In genomic region chr15:84365675-84366381, GRCm38 (mm10) we compare ENCODE assay signal across 11 mouse cellular contexts. TPM values are rescaled to one million over a fixed set of nuclear protein-coding genes. Genes with fewer than 3 reads are reported as not detected.
DNase-seq lines count a peak whose midpoint lies in the region; ATAC-seq and TF ChIP-seq lines count a peak whose summit lies in the region.
"Had no signal": no experiment of that assay in that cellular context is flagged by ENCODE, and none has a peak within 500 bp of the region (broad histone marks: within the 10 kb centered on the region; RNA-seq: fewer than 3 reads in every experiment).

No protein-coding gene starts in this region.

- no peaks in the 10 kb centered on the region for H3K27me3 ChIP-seq in kidney, postnatal 0 days (ENCODE audit: insufficient read depth, low read length)
- H3K27me3 ChIP-seq in embryonic facial prominence, embryonic 14.5 days (replicated peaks; ENCODE audit: control insufficient read depth, insufficient read depth, low read length) = no peaks in the 10 kb centered on the region
- no peaks in the 10 kb centered on the region for H3K27me3 ChIP-seq in intestine, embryonic 15.5 days (replicated peaks)
- H3K27me3 ChIP-seq: hindbrain, embryonic 15.5 days; liver, embryonic 12.5 days had no signal

- no peak overlapping the region for H3K27ac ChIP-seq in kidney, postnatal 0 days
- H3K27ac ChIP-seq in embryonic facial prominence, embryonic 14.5 days (replicated peaks; ENCODE audit: low read depth, low read length) = peak overlapping the region; percentile 8; the same call in 1 of the 2 replicates
- no peak overlapping the region for H3K27ac ChIP-seq in intestine, embryonic 15.5 days
- H3K27ac ChIP-seq: hindbrain, embryonic 15.5 days; liver, embryonic 12.5 days had no signal

- TF ChIP-seq CTCF in kidney, postnatal 0 days (IDR thresholded peaks at IDR 0.05; ENCODE audit: low read depth) = no peak

- H3K9ac ChIP-seq in kidney, postnatal 0 days (ENCODE audit: low read depth, low read length) = no peak overlapping the region
- no peak overlapping the region for H3K9ac ChIP-seq in embryonic facial prominence, embryonic 14.5 days (ENCODE audit: low read depth, low read length)
- H3K9ac ChIP-seq in intestine, embryonic 15.5 days = no peak overlapping the region
- H3K9ac ChIP-seq: hindbrain, embryonic 15.5 days; liver, embryonic 12.5 days had no signal

- no peak overlapping the region for H3K4me3 ChIP-seq in kidney, postnatal 0 days (replicated peaks; ENCODE audit: low read depth, low read length)
- no peak overlapping the region for H3K4me3 ChIP-seq in embryonic facial prominence, embryonic 14.5 days (ENCODE audit: low read depth, low read length)
- no peak overlapping the region for H3K4me3 ChIP-seq in intestine, embryonic 15.5 days (replicated peaks)
- H3K4me3 ChIP-seq: hindbrain, embryonic 15.5 days; liver, embryonic 12.5 days had no signal

- no peak for ATAC-seq in kidney, postnatal 0 days (replicated peaks; ENCODE audit: low FRiP score, low read depth)
- ATAC-seq in embryonic facial prominence, embryonic 14.5 days (ENCODE audit: low read depth) = peak; percentile 50
- ATAC-seq in intestine, embryonic 15.5 days = no peak
- ATAC-seq: liver, embryonic 12.5 days had no signal

- no peaks in the 10 kb centered on the region for H3K4me1 ChIP-seq in kidney, postnatal 0 days (replicated peaks; ENCODE audit: insufficient read depth, low read length)
- peaks cover 11% of the 10 kb centered on the region for H3K4me1 ChIP-seq in embryonic facial prominence, embryonic 14.5 days (ENCODE audit: control insufficient read depth, insufficient read depth, low read length)
- 0 out of 2 replicates have a peak, but pooled peaks cover 3% of the 10 kb centered on the region for H3K4me1 ChIP-seq in intestine, embryonic 15.5 days (replicated peaks)
- H3K4me1 ChIP-seq: liver, embryonic 12.5 days had no signal

- H3K36me3 ChIP-seq in kidney, postnatal 0 days (ENCODE audit: insufficient read depth, low read length) = no peaks in the 10 kb centered on the region
- no peaks in the 10 kb centered on the region for H3K36me3 ChIP-seq in embryonic facial prominence, embryonic 14.5 days (ENCODE audit: control insufficient read depth, insufficient read depth, low read length)
- no peaks in the 10 kb centered on the region for H3K36me3 ChIP-seq in intestine, embryonic 15.5 days
- H3K36me3 ChIP-seq: hindbrain, embryonic 15.5 days; liver, embryonic 12.5 days had no signal

- DNase-seq in embryo, embryonic 11 days = peak; percentile 28
- DNase-seq in embryo, embryonic 10 days (ENCODE audit: low spot score) = no peak
- peak; percentile 42 for DNase-seq in kidney, postnatal 0 days (ENCODE audit: low spot score)
- no peak for DNase-seq in kidney, postnatal 25 days
- DNase-seq in 3T3-L1 (ENCODE audit: low read depth, low spot score) = peak; percentile 28
- peak; percentile 64 for DNase-seq in embryonic facial prominence, embryonic 14.5 days (ENCODE audit: low spot score)
- no peak for DNase-seq in adrenal gland, adult 2 months
- DNase-seq: thymus, postnatal 36 days had no signal

- no peaks in the 10 kb centered on the region; the same call in 1 of the 2 replicates for H3K9me3 ChIP-seq in kidney, postnatal 0 days (replicated peaks; ENCODE audit: low read length)
- H3K9me3 ChIP-seq in embryonic facial prominence, embryonic 14.5 days (ENCODE audit: control insufficient read depth, low read length) = no peaks in the 10 kb centered on the region
- H3K9me3 ChIP-seq in intestine, embryonic 15.5 days = no peaks in the 10 kb centered on the region
- H3K9me3 ChIP-seq: hindbrain, embryonic 15.5 days had no signal

- 32% methylated on average over 17 of the region's 17 CpGs for WGBS in kidney, postnatal 0 days
- 43% methylated on average over 17 of the region's 17 CpGs for WGBS in embryonic facial prominence, embryonic 14.5 days
- WGBS in intestine, embryonic 15.5 days = 49% methylated on average over 17 of the region's 17 CpGs

- no peak overlapping the region for H3K4me2 ChIP-seq in kidney, postnatal 0 days (ENCODE audit: low read length)
- no peak overlapping the region for H3K4me2 ChIP-seq in embryonic facial prominence, embryonic 14.5 days (ENCODE audit: low read depth, low read length)
- H3K4me2 ChIP-seq in intestine, embryonic 15.5 days (replicated peaks) = no peak overlapping the region
- H3K4me2 ChIP-seq: hindbrain, embryonic 15.5 days; liver, embryonic 12.5 days had no signal

RNA-seq across cellular contexts. Expression of gene Parvg, which starts 42.0 kb away (rescaled TPM):
- 1.4 TPM in 2 replicates for polyA plus RNA-seq in kidney, postnatal 0 days (2015; fragmentation: Nextera tagmentation; extraction: Ambion mirVana)
- polyA plus RNA-seq in embryonic facial prominence, embryonic 14.5 days (2014; fragmentation: Nextera tagmentation; extraction: Ambion mirVana) = 2.1 and 2.4 TPM in 2 replicates
- 1 to 10 TPM; 2.8 to 3.9 TPM for total RNA-seq in adrenal gland, adult 2 months (2021)
- polyA plus RNA-seq in adrenal gland, adult 2 months (2012; rRNA removed) = 1.7 and 2.1 TPM in 2 replicates
- 3.0 and 3.8 TPM in 2 replicates for polyA plus RNA-seq in intestine, embryonic 15.5 days (2015; fragmentation: Nextera tagmentation; extraction: Ambion mirVana)

Comparison
In these comparisons a context has a peak if more than half of its experiments do, and no peak if none do; other contexts are left out.
1. DNase-seq: peak in embryo, embryonic 11 days (single experiment), kidney, postnatal 0 days (single experiment), 3T3-L1 (single experiment) and embryonic facial prominence, embryonic 14.5 days (single experiment); none in embryo, embryonic 10 days (single experiment), kidney, postnatal 25 days (0 of 2) and adrenal gland, adult 2 months (single experiment).